Mouse (Mus musculus) thymus, postnatal 36 days (tissue): ENCODE results near the gene Cib1.

Experiments used
- DNase-seq, 2 experiments: peaks; one replicate each; pipeline ENCODE4 v3.0.0; 2022; ENCODE audit warnings: mixed read lengths in 2 of 2

The Cib1 gene

DNA sequence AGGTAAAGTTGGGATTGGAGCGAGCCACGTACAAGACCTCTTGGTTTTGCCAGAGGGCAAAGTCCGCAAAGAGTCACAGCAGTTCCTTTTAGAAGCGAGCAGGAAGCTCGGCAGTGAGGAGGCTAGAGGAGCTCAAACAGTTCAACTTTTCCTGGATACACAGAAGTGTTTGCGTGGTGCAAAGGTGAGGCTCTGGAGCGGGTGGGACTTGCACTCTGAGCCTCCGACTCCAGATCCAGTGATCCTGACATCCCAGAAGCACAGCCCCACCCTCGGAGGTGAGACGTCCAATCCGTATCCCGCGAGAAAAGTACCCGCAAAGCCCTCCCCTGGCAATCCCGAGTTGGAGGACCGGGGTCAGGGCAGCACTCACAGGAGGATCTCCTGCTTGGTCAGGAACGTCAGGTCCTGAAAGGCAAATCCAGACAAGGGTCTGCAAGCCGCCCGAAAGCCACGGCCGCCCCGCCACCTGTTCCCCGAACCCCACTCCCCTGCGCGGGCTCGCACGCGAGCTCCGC lies 583 bp downstream of the Cib1 start:
- no peak for DNase-seq

DNA sequence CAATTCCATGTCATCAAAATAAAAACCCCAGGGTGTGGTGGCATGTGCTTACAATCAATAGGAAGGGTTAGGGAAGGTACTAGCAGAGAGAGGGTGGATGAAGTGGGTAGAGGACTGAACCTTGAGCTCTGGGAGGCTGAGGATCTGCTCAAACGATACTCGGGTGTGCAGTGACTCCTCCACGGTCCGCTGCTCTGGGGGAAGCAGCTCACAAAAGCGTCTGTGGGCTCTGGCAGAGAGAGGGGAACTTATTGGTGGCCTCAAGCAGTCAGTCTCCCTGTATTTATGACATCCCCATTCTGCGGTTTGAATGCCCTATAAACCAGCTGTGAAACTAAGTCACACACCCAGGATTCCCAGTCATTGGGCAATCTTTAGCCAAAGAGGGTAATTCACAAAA lies 2.4 kb downstream of the Cib1 start:
- DNase-seq, result no peak

DNA sequence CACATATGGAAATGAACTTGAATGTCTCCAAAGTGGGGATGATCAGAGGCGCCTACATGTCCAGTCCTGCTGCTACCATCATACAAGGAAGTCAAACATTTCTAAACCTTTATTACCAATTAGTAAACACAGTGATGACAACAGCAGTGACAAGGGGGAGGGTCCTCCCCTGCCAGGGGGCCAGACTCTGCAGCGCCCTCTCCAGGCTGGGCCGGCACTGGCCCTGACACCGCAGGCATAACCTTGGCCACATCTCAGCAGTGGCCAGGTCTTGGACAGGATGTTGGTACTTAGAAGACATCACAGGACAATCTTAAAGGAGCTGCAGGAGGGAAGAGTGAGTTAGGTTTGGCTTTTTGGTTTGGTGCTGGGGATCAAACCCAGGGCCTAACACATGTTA lies 5.5 kb downstream of the Cib1 start:
- no peak for DNase-seq

DNA sequence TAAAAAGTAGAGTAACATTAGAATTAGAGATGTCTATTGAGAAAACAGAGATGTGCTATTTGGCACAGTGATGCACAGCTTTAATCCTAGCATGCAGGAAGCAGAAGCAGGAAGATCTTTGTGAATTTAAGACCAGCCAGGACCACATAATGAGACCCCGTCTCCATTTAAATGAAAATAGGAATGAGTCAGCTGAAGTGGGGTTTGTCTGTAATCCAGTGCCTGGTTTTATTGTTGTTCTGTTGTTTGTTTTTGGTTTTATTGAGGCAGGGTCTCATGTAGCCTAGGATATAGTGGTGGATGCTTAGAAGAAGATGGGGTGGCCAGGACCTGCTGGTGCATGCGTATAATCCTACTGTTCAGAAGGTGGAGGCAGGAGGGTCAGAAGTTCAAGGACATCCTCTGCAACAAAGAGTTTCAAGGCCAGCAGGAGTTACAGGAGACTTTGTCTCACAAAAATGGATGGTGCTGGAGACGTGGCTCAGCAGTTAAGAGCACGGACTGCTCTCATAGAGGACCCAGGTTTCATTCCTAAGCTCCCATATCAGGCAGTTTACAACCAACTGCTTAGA lies 11.3 kb downstream of the Cib1 start:
- DNase-seq, result no peak

DNA sequence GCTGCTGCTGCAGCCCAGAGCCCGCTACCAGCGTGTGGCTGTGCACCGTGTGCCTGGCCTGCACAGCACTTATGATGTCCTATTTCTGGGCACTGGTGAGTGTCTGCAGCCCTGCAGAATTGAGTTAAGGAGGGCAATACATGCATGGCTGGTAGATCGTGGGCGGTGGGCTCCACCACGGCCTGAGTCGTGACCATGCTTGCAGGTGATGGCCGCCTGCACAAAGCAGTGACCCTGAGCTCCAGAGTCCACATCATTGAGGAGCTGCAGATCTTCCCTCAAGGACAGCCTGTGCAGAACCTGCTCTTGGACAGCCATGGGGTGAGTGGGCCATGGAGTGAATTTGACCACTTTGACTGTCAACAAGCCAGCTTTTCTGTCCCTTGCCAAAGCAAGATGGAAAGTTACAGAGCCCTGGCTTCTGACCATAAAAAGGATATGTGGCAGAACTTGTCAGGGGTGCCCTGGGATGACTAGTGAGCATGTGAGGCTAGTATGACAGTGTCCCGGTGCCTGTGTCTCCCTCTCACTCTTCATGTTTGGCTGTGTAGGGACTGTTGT lies 12.3 kb downstream of the Cib1 start:
- no peak for DNase-seq

DNA sequence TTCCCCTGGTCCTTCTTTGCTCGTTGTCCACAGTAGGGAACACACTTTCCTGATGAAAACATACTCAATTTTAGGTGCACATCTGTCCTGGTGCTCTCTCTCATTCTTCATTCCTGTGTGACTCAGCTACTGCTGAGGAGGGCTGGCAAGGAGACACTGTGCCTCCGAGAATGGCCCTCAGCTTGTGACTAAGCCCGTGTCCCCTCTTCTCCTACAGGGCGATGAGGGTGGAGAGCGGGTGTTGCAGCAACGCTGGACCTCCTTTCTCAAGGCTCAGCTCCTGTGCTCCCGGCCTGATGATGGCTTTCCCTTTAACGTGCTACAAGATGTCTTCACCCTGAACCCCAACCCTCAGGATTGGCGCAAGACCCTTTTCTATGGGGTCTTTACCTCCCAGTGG lies 13.9 kb downstream of the Cib1 start:
- no peak for DNase-seq

DNA sequence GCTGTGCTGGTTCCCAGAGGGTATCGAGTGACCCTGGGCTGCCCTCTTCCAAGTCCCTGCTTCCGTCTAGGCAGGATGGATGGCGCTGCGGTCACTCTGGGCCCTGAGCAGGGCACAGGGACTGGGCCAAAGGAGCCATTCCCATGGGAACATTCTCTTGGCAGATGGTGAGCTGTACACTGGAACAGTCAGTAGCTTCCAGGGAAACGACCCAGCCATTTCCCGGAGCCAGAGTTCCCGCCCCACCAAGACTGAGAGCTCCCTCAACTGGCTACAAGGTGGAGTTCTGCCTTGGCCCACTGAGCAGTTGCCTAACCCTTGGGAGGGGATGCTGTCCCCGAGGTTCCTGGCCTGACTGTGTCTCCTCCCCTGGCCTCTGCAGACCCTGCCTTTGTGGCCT lies 16.0 kb downstream of the Cib1 start:
- no peak for DNase-seq

DNA sequence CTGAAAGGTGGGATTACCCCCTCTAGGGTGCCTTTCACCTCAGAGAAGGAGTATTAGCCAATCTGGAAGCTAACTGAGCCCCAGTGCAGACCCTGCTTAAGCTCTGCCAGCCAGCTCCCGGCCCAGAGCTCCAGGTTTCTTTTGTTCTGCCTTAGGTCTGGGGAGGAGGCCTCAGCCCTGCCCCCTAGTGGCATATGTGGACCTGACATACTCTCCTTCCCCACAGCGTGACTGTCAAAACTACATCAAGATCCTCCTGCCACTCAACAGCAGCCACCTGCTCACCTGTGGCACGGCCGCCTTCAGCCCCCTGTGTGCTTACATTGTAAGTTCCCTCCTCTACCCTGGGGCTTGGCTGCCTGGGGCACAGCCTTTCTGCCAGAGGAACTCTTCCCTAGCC lies 17.2 kb downstream of the Cib1 start:
- DNase-seq, result peak; percentile 82 to 85

DNA sequence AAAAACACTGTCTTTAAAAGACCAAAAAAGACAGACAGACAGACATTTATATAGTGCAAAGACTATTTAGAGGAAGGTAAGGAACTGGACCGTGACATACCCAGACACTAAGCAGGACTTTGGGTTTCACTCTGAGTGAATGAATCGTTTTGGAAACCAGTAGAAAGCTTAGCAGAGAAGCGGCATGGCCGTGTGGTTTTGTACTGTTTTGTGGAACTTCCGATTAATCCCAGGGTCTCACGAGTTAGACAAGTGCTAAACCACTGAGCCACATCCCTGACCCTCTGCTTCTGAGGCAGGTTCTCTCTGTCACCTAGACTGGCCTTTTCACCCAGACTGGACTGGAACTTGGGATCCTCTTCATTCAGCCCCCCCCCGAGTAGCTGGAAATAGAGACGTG lies 18.2 kb downstream of the Cib1 start:
- no peak for DNase-seq

DNA sequence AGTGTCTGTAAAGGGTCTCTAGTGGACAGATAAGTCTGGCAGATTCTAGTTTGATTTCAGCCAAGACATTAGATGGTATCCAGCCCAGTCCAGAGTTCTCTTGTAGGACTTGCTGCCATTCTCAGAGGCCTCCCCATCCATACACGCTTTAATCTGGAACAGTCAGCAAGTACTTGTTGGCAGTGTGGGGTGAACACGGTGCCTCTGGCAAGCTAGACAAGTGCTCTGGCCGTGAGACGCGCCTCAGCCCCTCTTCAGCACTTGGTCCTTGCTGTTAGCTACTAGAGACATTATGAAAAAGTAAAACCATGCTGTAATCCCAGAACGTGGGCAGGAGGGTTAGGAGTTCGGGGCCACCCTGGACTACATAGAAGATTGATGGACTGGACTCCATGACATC lies 19.0 kb downstream of the Cib1 start:
- DNase-seq, result no peak

DNA sequence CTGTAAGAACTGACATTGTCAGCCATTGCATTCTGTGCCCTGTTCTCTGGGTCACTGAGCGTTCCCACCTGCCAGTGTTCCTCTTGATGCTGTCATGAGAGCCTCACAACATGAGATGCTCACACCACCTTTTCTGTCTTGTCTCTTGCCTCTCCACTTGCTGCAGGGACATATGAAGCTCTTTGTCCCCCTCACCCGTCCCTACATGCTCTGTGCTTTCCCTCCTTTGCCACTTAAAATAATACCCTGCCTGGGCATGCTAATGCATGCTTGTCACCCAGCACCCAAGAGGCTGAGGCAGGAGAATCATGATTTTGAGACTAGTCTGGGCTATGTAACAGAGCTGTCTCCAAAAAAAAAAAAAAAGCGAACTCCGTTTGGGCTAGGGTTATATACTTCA lies 21.6 kb downstream of the Cib1 start:
- no peak for DNase-seq

DNA sequence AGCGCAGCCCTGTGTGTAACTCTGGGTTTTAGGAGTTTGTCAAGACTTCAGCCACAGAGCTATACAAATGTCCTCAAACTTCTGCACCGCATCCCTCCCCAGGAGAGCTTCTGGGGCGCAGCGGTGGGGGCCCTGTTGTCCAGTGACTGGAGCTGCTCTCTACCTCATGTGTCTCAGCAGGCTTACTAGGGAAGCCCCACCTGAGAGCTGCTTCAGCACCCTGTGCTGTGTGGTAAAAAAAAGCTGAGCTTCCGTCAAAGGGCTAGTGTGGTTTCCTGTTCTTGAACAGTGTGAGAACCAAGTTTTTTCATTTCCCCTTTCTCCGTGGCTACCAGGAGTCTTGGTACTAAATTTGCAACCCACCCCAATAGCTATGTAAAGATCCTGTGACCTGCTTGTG lies 22.9 kb downstream of the Cib1 start:
- peak; percentile 58 to 72 for DNase-seq

DNA sequence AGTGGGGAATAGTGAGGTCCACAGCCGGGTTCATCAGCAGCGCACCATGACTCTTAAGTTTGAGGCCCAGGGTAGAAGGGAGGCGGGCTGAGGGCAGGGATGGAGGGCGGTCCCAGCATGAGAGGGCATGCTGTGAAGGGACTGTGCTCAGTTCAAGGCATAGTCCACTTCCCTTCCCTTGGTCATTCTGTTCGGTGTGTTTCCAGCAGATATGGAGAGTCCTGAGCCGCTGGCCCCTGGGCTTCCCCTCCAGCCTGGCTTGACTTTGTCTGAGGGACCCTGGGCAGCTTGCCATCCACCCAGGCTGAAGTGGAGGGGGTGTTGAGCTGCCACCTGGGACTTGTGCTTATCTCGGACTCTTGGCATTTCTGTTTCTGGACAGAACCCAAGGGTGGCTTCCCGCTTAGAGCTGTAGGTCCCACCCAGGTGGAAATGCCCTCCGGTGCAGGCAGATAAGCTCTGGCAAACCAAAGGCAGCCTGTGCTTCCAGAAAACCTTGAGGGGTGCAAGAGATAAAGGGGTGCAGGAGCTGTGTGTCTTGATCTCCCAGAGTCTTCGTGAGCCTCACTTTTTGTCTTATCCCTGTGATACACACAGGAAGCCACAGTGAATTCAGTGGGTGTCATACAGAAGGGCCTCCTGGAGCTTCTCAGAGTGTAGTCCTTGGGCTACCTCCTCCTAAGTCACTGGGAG lies 23.7 kb downstream of the Cib1 start:
- no peak for DNase-seq

DNA sequence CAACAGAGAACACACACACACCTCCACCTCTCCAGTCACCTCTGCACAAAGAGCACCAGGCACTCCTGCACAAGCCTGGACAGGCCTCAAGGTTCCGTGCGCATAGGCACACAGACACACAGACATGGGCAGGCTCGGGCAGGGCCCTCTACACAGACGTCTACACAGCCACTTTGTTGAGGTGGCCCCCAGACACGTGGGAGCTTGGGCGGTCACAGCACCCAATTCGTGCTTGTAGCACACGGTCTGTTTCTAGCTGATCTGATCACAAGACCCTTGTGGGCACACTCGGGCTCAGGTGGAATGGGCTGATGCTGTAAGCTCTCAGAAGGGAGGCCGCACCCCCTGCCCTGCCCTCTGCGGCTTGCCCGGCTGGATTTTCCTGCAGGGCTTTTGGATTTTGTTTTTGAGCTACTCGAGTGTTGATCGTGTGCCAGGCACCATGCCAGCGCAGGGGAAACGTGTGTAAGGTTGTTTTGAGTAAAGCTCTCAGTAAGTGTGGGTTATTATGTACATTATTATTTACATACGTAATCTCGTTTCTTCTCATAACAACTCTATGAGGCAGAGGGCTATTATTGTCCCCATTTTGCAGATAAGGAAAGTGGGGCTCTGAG lies 24.5 kb downstream of the Cib1 start:
- DNase-seq, result no peak

DNA sequence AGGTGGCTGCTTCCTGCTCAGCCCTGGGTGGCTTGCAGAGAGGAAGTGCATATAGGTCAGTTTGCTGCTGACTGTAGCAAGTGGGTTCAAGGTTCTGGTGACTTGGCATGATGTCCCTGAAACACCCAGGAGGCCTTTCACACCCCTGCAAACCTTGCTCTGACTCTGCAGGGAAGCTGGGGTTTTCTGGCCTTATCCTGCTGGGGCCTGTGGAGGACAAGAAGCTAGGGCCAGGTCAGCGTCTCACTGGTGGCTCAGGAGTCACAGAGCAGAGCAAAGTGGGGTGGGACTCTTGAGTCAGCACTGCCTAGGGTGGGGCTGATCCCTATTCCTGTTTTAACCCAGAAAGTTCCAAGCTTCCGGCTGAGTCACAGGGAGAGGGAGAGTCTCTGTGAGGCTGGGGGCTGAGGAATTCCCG lies 25.3 kb downstream of the Cib1 start:
- peak in 1 of 2 experiments; percentile 48 for DNase-seq

DNA sequence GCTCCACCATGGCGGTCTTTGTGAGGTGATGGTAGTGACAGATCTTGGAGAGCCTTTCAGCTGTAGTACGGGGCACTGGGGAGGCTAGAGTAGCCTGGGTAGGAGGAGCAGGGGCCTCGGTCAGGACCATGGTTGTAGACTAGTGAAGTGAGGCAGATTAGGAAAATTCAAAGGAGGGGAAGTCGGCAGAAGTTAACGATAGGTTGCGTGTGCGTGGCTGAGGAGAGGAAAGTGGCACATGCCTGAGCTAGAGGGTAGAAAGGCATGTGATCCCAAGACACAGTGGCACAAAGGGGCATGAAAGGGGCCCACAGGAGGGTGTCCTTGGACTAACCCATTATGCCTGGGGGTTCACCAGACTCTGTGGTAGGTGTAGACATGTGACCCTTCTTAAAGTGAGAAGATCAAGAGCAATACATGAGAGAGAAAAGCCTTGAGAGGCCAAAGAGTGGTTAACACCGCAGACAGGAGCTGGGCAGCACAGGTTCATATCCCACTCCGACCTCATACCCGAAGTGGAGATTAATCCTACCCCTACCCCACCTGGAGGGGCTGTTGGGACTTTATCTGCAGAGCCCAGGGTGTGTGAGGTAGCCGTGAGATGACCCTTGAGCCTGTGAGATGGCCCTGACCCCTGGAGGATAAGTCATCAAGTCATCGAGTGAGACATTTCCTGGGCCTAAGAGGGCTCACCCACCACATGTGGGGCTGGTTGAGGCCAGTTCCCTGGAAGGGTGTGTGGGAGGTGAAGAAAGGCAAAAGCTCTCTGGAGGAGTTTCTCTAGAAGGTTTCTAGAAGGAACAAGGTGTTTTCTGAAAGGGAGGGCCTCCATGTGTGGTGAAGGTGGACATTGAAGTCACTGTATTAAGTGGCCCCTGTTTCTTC lies 26.7 kb downstream of the Cib1 start:
- DNase-seq, result no peak

DNA sequence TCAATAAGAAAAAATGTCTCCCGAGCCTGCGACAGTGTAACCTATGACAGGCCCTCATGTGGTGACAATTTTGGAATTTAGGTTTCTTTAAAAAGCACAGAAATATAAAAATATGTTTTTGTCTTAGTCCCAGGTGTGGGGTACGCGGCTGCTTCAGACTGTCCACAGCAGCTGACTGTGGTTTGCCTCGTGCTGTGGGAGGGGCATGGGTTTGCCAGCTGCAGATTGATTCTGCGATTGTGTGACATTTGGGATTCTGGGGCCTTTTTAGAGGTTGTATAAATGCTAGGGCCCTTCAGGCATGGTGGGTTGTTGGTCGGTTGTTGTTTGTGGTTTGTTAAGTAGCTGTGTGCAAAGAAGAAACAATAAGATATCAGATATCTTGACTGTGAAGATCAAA lies 27.7 kb downstream of the Cib1 start:
- DNase-seq, result peak in 1 of 2 experiments; percentile 62

DNA sequence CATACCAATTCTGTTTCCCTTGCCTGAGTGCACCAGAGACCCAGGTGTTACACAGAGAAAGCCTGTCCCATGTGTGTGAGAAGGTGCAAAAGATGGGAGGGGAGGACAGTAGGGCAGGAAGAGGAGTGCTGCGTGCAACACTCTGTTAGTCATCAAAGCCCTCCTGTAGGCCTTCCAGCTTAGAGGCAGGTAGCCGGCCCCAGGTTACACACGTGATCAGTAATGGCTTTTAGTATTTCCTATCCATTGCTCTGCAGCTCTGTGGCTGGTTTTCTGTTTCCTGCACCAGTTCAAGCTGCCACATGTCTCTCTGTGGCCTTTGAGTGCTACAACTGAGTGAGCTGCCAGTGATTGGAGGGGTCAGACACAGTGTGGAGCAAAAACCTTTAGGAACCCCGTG lies 28.3 kb downstream of the Cib1 start:
- DNase-seq, result no peak

DNA sequence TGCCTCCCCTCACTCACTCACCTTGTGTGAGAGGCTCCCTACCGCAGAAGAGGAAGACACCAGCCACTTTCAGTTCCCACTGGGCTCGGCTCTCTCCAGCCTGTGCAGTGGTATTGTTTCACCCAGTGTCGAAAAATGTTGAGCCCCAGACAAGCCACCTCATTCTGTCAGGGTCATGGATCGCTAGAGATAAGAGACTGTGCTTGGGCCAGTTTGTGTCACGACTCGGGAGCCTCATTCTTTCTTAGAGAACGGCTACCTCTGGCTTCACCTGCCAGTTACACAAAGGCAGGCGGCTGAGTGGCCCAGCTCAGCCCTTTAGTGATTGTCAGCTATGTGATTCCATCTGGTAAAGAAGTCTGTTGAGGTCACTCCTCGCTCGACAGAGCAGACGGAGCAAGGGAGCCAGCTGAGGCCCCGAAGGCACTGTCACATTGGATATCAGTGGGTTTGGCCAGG lies 28.9 kb downstream of the Cib1 start:
- DNase-seq, result no peak

DNA sequence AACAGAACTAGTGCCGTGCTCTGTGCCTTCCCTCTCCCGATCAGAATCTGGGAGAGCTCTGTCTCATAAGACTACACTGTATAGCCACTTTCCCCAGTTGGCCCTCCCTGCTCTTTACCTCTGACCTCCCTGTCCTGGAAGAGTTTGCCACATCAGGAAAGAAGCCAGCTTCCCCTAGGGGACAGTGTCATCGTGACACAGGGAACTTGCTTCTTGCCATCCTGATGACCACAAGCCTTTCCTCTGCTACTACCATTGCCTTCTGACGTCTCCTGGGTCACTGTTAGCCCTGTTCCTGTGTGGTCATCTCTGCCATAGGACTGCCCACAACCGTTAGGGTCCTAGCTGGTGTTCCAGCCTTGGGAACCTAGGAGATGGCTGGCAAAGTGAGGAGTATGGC lies 29.7 kb downstream of the Cib1 start:
- DNase-seq, result no peak

DNA sequence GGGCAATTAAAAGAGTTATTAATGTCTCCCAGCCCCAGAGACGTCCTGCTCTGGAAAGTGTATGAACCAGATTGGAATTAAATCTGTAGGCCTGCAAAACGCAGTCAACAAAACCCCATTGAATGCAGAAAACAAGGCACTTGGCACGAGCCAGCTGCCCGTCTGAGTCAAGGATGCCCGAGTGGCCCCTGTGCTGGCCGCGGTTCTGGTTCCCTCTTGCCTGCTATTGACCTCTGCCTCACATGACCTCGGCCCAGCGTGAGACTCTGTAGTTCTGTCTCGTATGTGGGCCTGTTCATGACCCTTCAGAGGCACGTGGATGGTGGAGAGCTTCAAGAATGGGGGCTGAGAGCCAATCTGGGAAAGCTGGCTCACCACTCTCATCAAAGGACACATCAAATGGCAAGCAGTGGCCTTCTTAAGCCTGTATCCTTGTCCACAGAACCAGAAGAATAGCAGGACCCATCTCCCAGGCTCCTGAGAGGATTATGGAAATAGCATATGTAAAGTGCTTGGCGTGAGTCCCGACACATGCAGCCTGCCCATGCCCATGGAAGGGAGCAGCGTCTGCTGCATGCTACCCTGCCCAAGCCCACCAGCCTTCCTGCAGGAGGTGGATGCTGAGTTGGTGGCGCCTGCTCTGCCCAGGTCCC lies 30.6 kb downstream of the Cib1 start:
- DNase-seq, result no peak

DNA sequence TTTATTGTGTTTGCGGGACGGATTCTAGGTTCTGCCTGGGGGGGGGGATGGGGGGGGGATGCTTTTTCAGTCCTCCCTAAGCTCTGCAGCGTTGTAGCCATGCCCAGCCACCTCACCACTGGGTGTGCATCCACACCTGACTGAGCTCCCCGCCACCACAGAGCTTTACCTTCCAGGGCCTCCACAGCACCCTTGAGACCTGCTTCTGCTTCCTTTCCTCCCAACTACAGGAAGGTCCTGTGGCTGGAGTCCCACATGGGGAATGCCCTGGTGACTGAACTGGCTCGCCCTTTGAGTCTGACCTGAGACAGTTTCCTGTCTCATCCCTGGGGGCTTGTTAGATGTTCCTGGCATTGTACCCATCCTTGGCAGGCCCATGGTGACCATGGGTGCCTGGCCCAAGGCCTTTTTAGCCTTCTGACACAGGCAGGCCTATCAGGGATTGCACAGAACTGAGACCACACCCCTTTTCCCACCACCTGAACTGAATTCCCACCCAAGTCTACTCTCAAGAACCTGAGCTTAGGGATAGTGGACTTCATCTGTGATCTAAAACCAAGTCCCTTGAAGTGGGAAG lies 31.6 kb downstream of the Cib1 start:
- DNase-seq, result no peak
